ENCODE assay signal across 25 mouse cellular contexts in genomic region chr12:16497960-16498359, GRCm38 (mm10).
DNase-seq lines count a peak whose midpoint lies in the region; ATAC-seq and TF ChIP-seq lines count a peak whose summit lies in the region.
"Had no signal": no experiment of that assay in that cellular context is flagged by ENCODE, and none has a peak within 500 bp of the region (broad histone marks: within the 10 kb centered on the region; RNA-seq: fewer than 3 reads in every experiment).

No protein-coding gene starts in this region.

- H3K27ac ChIP-seq in heart, postnatal 0 days (ENCODE audit: low read depth) = no peak overlapping the region
- no peak overlapping the region for H3K27ac ChIP-seq in heart, embryonic 10.5 days
- H3K27ac ChIP-seq in embryonic facial prominence, embryonic 14.5 days (replicated peaks; ENCODE audit: low read depth, low read length) = no peak overlapping the region
- H3K27ac ChIP-seq: embryonic facial prominence, embryonic 15.5 days; forebrain, embryonic 15.5 days; heart, embryonic 15.5 days; intestine, embryonic 15.5 days; liver, embryonic 13.5 days had no signal

- no peak overlapping the region for H3K4me2 ChIP-seq in heart, postnatal 0 days (ENCODE audit: low read depth, low read length)
- no peak overlapping the region for H3K4me2 ChIP-seq in embryonic facial prominence, embryonic 14.5 days (ENCODE audit: low read depth, low read length)
- H3K4me2 ChIP-seq: embryonic facial prominence, embryonic 15.5 days; forebrain, embryonic 15.5 days; heart, embryonic 15.5 days; intestine, embryonic 15.5 days; liver, embryonic 13.5 days had no signal

- ATAC-seq in heart, postnatal 0 days (ENCODE audit: insufficient read depth, low read depth) = peak; percentile 63; the same call in 1 of the 2 replicates
- peak; percentile 77 for ATAC-seq in embryonic facial prominence, embryonic 14.5 days (ENCODE audit: low read depth)
- ATAC-seq in CD4-positive, CD25-positive, alpha-beta regulatory T cell, adult 4 months = no peak
- ATAC-seq: activated CD4-positive, CD25-positive, alpha-beta regulatory T cell, adult 4 months; forebrain, embryonic 15.5 days; hindbrain, embryonic 16.5 days; intestine, embryonic 15.5 days had no signal

- no peak for TF ChIP-seq CTCF in heart, postnatal 0 days (IDR thresholded peaks at IDR 0.05; ENCODE audit: low read depth)

- no peaks in the 10 kb centered on the region for H3K27me3 ChIP-seq in heart, postnatal 0 days (ENCODE audit: control insufficient read depth, insufficient read depth, low read length)
- no peaks in the 10 kb centered on the region for H3K27me3 ChIP-seq in heart, embryonic 10.5 days (ENCODE audit: insufficient read depth, poor library complexity, severe bottlenecking)
- no peaks in the 10 kb centered on the region for H3K27me3 ChIP-seq in embryonic facial prominence, embryonic 14.5 days (replicated peaks; ENCODE audit: control insufficient read depth, insufficient read depth, low read length)
- H3K27me3 ChIP-seq: embryonic facial prominence, embryonic 15.5 days; forebrain, embryonic 15.5 days; heart, embryonic 15.5 days; intestine, embryonic 15.5 days; liver, embryonic 13.5 days had no signal

- TF ChIP-seq EP300 in heart, postnatal 0 days (IDR thresholded peaks at IDR 0.05; ENCODE audit: low read depth) = no peak

- H3K4me1 ChIP-seq in heart, postnatal 0 days (ENCODE audit: control insufficient read depth, insufficient read depth) = no peaks in the 10 kb centered on the region
- H3K4me1 ChIP-seq in heart, embryonic 10.5 days = peaks cover 6% of the 10 kb centered on the region; the same call in 1 of the 2 replicates
- no peaks in the 10 kb centered on the region for H3K4me1 ChIP-seq in embryonic facial prominence, embryonic 14.5 days (ENCODE audit: control insufficient read depth, insufficient read depth, low read length)
- H3K4me1 ChIP-seq: embryonic facial prominence, embryonic 15.5 days; forebrain, embryonic 15.5 days; heart, embryonic 15.5 days; intestine, embryonic 15.5 days; liver, embryonic 13.5 days had no signal

- H3K36me3 ChIP-seq in heart, postnatal 0 days (replicated peaks; ENCODE audit: control insufficient read depth, insufficient read depth, low read length) = no peaks in the 10 kb centered on the region
- H3K36me3 ChIP-seq in heart, embryonic 10.5 days = no peaks in the 10 kb centered on the region
- no peaks in the 10 kb centered on the region for H3K36me3 ChIP-seq in embryonic facial prominence, embryonic 14.5 days (ENCODE audit: control insufficient read depth, insufficient read depth, low read length)
- H3K36me3 ChIP-seq: embryonic facial prominence, embryonic 15.5 days; forebrain, embryonic 15.5 days; heart, embryonic 15.5 days; intestine, embryonic 15.5 days; liver, embryonic 13.5 days had no signal

- 36% methylated on average over 4 of the region's 4 CpGs for WGBS in heart, postnatal 0 days
- 46% methylated on average over 4 of the region's 4 CpGs for WGBS in heart, embryonic 10.5 days
- WGBS in embryonic facial prominence, embryonic 14.5 days = 24% methylated on average over 4 of the region's 4 CpGs

- no peaks in the 10 kb centered on the region for H3K9me3 ChIP-seq in heart, postnatal 0 days (replicated peaks; ENCODE audit: control insufficient read depth, low read length)
- no peaks in the 10 kb centered on the region for H3K9me3 ChIP-seq in heart, embryonic 10.5 days
- H3K9me3 ChIP-seq in embryonic facial prominence, embryonic 14.5 days (ENCODE audit: control insufficient read depth, low read length) = peaks cover 7% of the 10 kb centered on the region; the same call in 1 of the 2 replicates
- H3K9me3 ChIP-seq: embryonic facial prominence, embryonic 15.5 days; forebrain, embryonic 15.5 days; heart, embryonic 15.5 days; intestine, embryonic 15.5 days; liver, embryonic 13.5 days had no signal

- no peak overlapping the region for H3K9ac ChIP-seq in heart, postnatal 0 days (replicated peaks; ENCODE audit: low read depth, low read length)
- no peak overlapping the region for H3K9ac ChIP-seq in embryonic facial prominence, embryonic 14.5 days (ENCODE audit: low read depth, low read length)
- H3K9ac ChIP-seq: embryonic facial prominence, embryonic 15.5 days; forebrain, embryonic 15.5 days; heart, embryonic 15.5 days; intestine, embryonic 15.5 days; liver, embryonic 13.5 days had no signal

- no peak overlapping the region for H3K4me3 ChIP-seq in heart, postnatal 0 days (ENCODE audit: low read depth, low read length)
- no peak overlapping the region for H3K4me3 ChIP-seq in heart, embryonic 10.5 days
- no peak overlapping the region for H3K4me3 ChIP-seq in embryonic facial prominence, embryonic 14.5 days (ENCODE audit: low read depth, low read length)
- H3K4me3 ChIP-seq: embryonic facial prominence, embryonic 15.5 days; forebrain, embryonic 15.5 days; heart, embryonic 15.5 days; intestine, embryonic 15.5 days; liver, embryonic 13.5 days; megakaryocyte, embryonic 14.5 days had no signal

- no peak for DNase-seq in heart, postnatal 0 days (ENCODE audit: low spot score)
- DNase-seq in heart, embryonic 10.5 days (ENCODE audit: low spot score) = no peak
- DNase-seq in retina, postnatal 1 day = peak; percentile 41
- DNase-seq in retina, embryonic 14.5 days (ENCODE audit: low spot score) = no peak
- peak; percentile 54 for DNase-seq in embryonic facial prominence, embryonic 14.5 days (ENCODE audit: low spot score)
- DNase-seq in c-Kit-positive CD71-positive TER-119-positive erythroid progenitor cells, embryonic 14.5 days (ENCODE audit: low spot score) = no peak
- DNase-seq: adrenal gland, postnatal 10 days; B cell, adult 2 months; cerebellum, adult 9-10 months; gastrocnemius, postnatal 36 days; kidney, adult 9 months; kidney, postnatal 14 days; liver, embryonic 13.5 days; lung, adult 2 months; lung, postnatal 36 days; thymus, adult 18-20 months; thymus, postnatal 36 days had no signal

Comparison
In these comparisons a context has a peak if more than half of its experiments do, and no peak if none do; other contexts are left out.
1. DNase-seq: peak in retina, postnatal 1 day (single experiment) and embryonic facial prominence, embryonic 14.5 days (single experiment); none in heart, postnatal 0 days (single experiment), heart, embryonic 10.5 days (single experiment), retina, embryonic 14.5 days (single experiment) and c-Kit-positive CD71-positive TER-119-positive erythroid progenitor cells, embryonic 14.5 days (single experiment).